Mouse (Mus musculus): Measurements from ENCODE around the gene Hgd. TPM values are rescaled to one million over a fixed set of nuclear protein-coding genes. Genes with fewer than 3 reads are reported as not detected.
A peak's percentile ranks its signal among the peaks of the same experiment; 100 is the strongest.

Hgd gene
- polyA plus RNA-seq (2014; fragmentation: Nextera tagmentation; extraction: Ambion mirVana), result 0.19 and 0.31 TPM in 2 replicates

- ATAC-seq (ENCODE audit: insufficient number of reproducible peaks, insufficient read depth, low FRiP score, low read depth), result no peak
- Histone ChIP-seq H3K9ac (ENCODE audit: low read length) (no peak within 1 kb of the TSS), H3K4me1 (ENCODE audit: control insufficient read depth in 2 of 2, insufficient read depth in 2 of 2, low read length in 2 of 2) (peaks cover 9 to 17% of the 10 kb centered on the region in 2 experiments), H3K4me3 (ENCODE audit: control insufficient read depth in 1 of 2, insufficient read depth in 1 of 2, low read depth in 1 of 2, low read length in 2 of 2) (no peak within 1 kb of the TSS), H3K36me3 (ENCODE audit: control insufficient read depth, insufficient read depth, low read length) (no peaks in the 10 kb centered on the region), H3K27me3 (ENCODE audit: control insufficient read depth, insufficient read depth, low read length) (no peaks in the 10 kb centered on the region), H3K4me2 (ENCODE audit: low read length) (no peak within 1 kb of the TSS), H3K9me3 (ENCODE audit: control insufficient read depth, low read length) (no peaks in the 10 kb centered on the region), H3K27ac (replicated peaks in 1 of 2; ENCODE audit: control insufficient read depth in 1 of 2, insufficient read depth in 1 of 2, low read depth in 2 of 2, low read length in 2 of 2) (no peak within 1 kb of the TSS; a peak in 1 of 4 replicates)
- 69% methylated on average over 4 of the region's 4 CpGs for WGBS
These were observed at the start of gene Hgd for GRCm38 (mm10) chr16:37579994-37580393. TSS of gene Hgd (plus strand) at chr16:37580153.

GRCm38 (mm10) chr16:37530170-37530569 is 49.8 kb upstream of the Hgd start:
- Histone ChIP-seq H3K4me1 (ENCODE audit: control insufficient read depth in 2 of 2, insufficient read depth in 2 of 2, low read length in 2 of 2) (peaks cover 5 to 41% of the 10 kb centered on the region in 2 experiments), H3K9ac (ENCODE audit: low read length) (no peak overlapping the region), H3K4me2 (ENCODE audit: low read length) (no peak overlapping the region), H3K4me3 (ENCODE audit: control insufficient read depth in 1 of 2, insufficient read depth in 1 of 2, low read depth in 1 of 2, low read length in 2 of 2) (no peak overlapping the region), H3K9me3 (ENCODE audit: control insufficient read depth, low read length) (no peaks in the 10 kb centered on the region), H3K36me3 (ENCODE audit: control insufficient read depth, insufficient read depth, low read length) (peaks cover 28% of the 10 kb centered on the region), H3K27ac (replicated peaks in 1 of 2; ENCODE audit: control insufficient read depth in 1 of 2, insufficient read depth in 1 of 2, low read depth in 2 of 2, low read length in 2 of 2) (no peak overlapping the region), H3K27me3 (ENCODE audit: control insufficient read depth, insufficient read depth, low read length) (no peaks in the 10 kb centered on the region)
- 90% methylated on average over 6 of the region's 6 CpGs for WGBS
- ATAC-seq (ENCODE audit: insufficient number of reproducible peaks, insufficient read depth, low FRiP score, low read depth), result no peak

GRCm38 (mm10) chr16:37532046-37532445 is 47.9 kb upstream of the Hgd start:
- 84% methylated on average over 1 of the region's 1 CpGs for WGBS

GRCm38 (mm10) chr16:37533369-37534068 is 46.4 kb upstream of the Hgd start:
- ATAC-seq (ENCODE audit: insufficient number of reproducible peaks, insufficient read depth, low FRiP score, low read depth), result no peak
- 74% methylated on average over 8 of the region's 8 CpGs for WGBS
- H3K4me3 ChIP-seq (ENCODE audit: control insufficient read depth in 1 of 2, insufficient read depth in 1 of 2, low read depth in 1 of 2, low read length in 2 of 2), result no peak overlapping the region

More at GRCm38 (mm10) chr16:37532046-37532445, 47.9 kb upstream of the Hgd start:
- H3K27me3 ChIP-seq (ENCODE audit: control insufficient read depth, insufficient read depth, low read length), result no peaks in the 10 kb centered on the region
- peaks cover 37% of the 10 kb centered on the region for H3K36me3 ChIP-seq (ENCODE audit: control insufficient read depth, insufficient read depth, low read length)
- H3K4me1 ChIP-seq (ENCODE audit: control insufficient read depth in 2 of 2, insufficient read depth in 2 of 2, low read length in 2 of 2), result peaks cover 2 to 24% of the 10 kb centered on the region in 2 experiments; a peak in 2 of 4 replicates
- H3K9me3 ChIP-seq (ENCODE audit: control insufficient read depth, low read length), result no peaks in the 10 kb centered on the region
- no peak for ATAC-seq (ENCODE audit: insufficient number of reproducible peaks, insufficient read depth, low FRiP score, low read depth)
- no peak overlapping the region for H3K9ac ChIP-seq (ENCODE audit: low read length)
- H3K27ac ChIP-seq (replicated peaks in 1 of 2; ENCODE audit: control insufficient read depth in 1 of 2, insufficient read depth in 1 of 2, low read depth in 2 of 2, low read length in 2 of 2), result no peak overlapping the region
- no peak overlapping the region for H3K4me2 ChIP-seq (ENCODE audit: low read length)
- H3K4me3 ChIP-seq (ENCODE audit: control insufficient read depth in 1 of 2, insufficient read depth in 1 of 2, low read depth in 1 of 2, low read length in 2 of 2), result no peak overlapping the region

GRCm38 (mm10) chr16:37539240-37539610 is 40.7 kb upstream of the Hgd start:
- Histone ChIP-seq H3K27me3 (ENCODE audit: control insufficient read depth, insufficient read depth, low read length) (no peaks in the 10 kb centered on the region), H3K4me2 (ENCODE audit: low read length) (peak overlapping the region; percentile 75), H3K27ac (replicated peaks in 1 of 2; ENCODE audit: control insufficient read depth in 1 of 2, insufficient read depth in 1 of 2, low read depth in 2 of 2, low read length in 2 of 2) (peak overlapping the region; percentile 69 to 89), H3K4me1 (ENCODE audit: control insufficient read depth in 2 of 2, insufficient read depth in 2 of 2, low read length in 2 of 2) (peaks cover 5 to 23% of the 10 kb centered on the region in 2 experiments), H3K4me3 (ENCODE audit: control insufficient read depth in 1 of 2, insufficient read depth in 1 of 2, low read depth in 1 of 2, low read length in 2 of 2) (peak overlapping the region; percentile 82), H3K36me3 (ENCODE audit: control insufficient read depth, insufficient read depth, low read length) (peaks cover 40% of the 10 kb centered on the region), H3K9ac (ENCODE audit: low read length) (peak overlapping the region; percentile 90), H3K9me3 (ENCODE audit: control insufficient read depth, low read length) (no peaks in the 10 kb centered on the region)
- under 1% methylated on average over 22 of the region's 22 CpGs for WGBS
- ATAC-seq (ENCODE audit: insufficient number of reproducible peaks, insufficient read depth, low FRiP score, low read depth), result peak; percentile 8; the same call in 1 of the 2 replicates

More at GRCm38 (mm10) chr16:37533369-37534068, 46.4 kb upstream of the Hgd start:
- H3K4me2 ChIP-seq (ENCODE audit: low read length), result no peak overlapping the region
- peaks cover 37% of the 10 kb centered on the region for H3K36me3 ChIP-seq (ENCODE audit: control insufficient read depth, insufficient read depth, low read length)
- peaks cover 2 to 25% of the 10 kb centered on the region in 2 experiments; a peak in 2 of 4 replicates for H3K4me1 ChIP-seq (ENCODE audit: control insufficient read depth in 2 of 2, insufficient read depth in 2 of 2, low read length in 2 of 2)
- no peak overlapping the region for H3K27ac ChIP-seq (replicated peaks in 1 of 2; ENCODE audit: control insufficient read depth in 1 of 2, insufficient read depth in 1 of 2, low read depth in 2 of 2, low read length in 2 of 2)
- H3K9me3 ChIP-seq (ENCODE audit: control insufficient read depth, low read length), result no peaks in the 10 kb centered on the region
- no peak overlapping the region for H3K9ac ChIP-seq (ENCODE audit: low read length)
- H3K27me3 ChIP-seq (ENCODE audit: control insufficient read depth, insufficient read depth, low read length), result no peaks in the 10 kb centered on the region

- H3K4me3 ChIP-seq (ENCODE audit: control insufficient read depth in 1 of 2, insufficient read depth in 1 of 2, low read depth in 1 of 2, low read length in 2 of 2), result peak within 1 kb of the TSS; percentile 82
- peak within 1 kb of the TSS; percentile 89 to 94 for H3K27ac ChIP-seq (replicated peaks in 1 of 2; ENCODE audit: control insufficient read depth in 1 of 2, insufficient read depth in 1 of 2, low read depth in 2 of 2, low read length in 2 of 2)
- no peaks in the 10 kb centered on the region for H3K27me3 ChIP-seq (ENCODE audit: control insufficient read depth, insufficient read depth, low read length)
- peak; percentile 98 for ATAC-seq (ENCODE audit: insufficient number of reproducible peaks, insufficient read depth, low FRiP score, low read depth)
- H3K9ac ChIP-seq (ENCODE audit: low read length), result peak within 1 kb of the TSS; percentile 90
- no peaks in the 10 kb centered on the region for H3K9me3 ChIP-seq (ENCODE audit: control insufficient read depth, low read length)
- peaks cover 41% of the 10 kb centered on the region for H3K36me3 ChIP-seq (ENCODE audit: control insufficient read depth, insufficient read depth, low read length)
- peak within 1 kb of the TSS; percentile 75 for H3K4me2 ChIP-seq (ENCODE audit: low read length)
- H3K4me1 ChIP-seq (ENCODE audit: control insufficient read depth in 2 of 2, insufficient read depth in 2 of 2, low read length in 2 of 2), result peaks cover 5 to 22% of the 10 kb centered on the region in 2 experiments
- WGBS, result 2% methylated on average over 41 of the region's 41 CpGs
These were observed 40.1 kb upstream of the Hgd start, which contains the start of the genes Gtf2e1 and Rabl3 for GRCm38 (mm10) chr16:37539611-37540580. TSS of gene Gtf2e1 (minus strand) at chr16:37539789. TSS of gene Rabl3 (plus strand) at chr16:37539885.

GRCm38 (mm10) chr16:37540776-37541175 is 39.2 kb upstream of the Hgd start:
- ATAC-seq (ENCODE audit: insufficient number of reproducible peaks, insufficient read depth, low FRiP score, low read depth), result no peak
- Histone ChIP-seq H3K9ac (ENCODE audit: low read length) (peak overlapping the region; percentile 90; the same call in 1 of the 2 replicates), H3K4me1 (ENCODE audit: control insufficient read depth in 2 of 2, insufficient read depth in 2 of 2, low read length in 2 of 2) (peaks cover 5 to 22% of the 10 kb centered on the region in 2 experiments), H3K27me3 (ENCODE audit: control insufficient read depth, insufficient read depth, low read length) (no peaks in the 10 kb centered on the region), H3K27ac (replicated peaks in 1 of 2; ENCODE audit: control insufficient read depth in 1 of 2, insufficient read depth in 1 of 2, low read depth in 2 of 2, low read length in 2 of 2) (peak overlapping the region in 1 of 2 experiments; percentile 89; a peak in 3 of 4 replicates), H3K4me2 (ENCODE audit: low read length) (peak overlapping the region; percentile 72), H3K9me3 (ENCODE audit: control insufficient read depth, low read length) (no peaks in the 10 kb centered on the region), H3K36me3 (ENCODE audit: control insufficient read depth, insufficient read depth, low read length) (peaks cover 36% of the 10 kb centered on the region), H3K4me3 (ENCODE audit: control insufficient read depth in 1 of 2, insufficient read depth in 1 of 2, low read depth in 1 of 2, low read length in 2 of 2) (peak overlapping the region in 1 of 2 experiments; percentile 82; a peak in 2 of 4 replicates)
- 54% methylated on average over 6 of the region's 6 CpGs for WGBS

Measured in heart, embryonic 14.5 days (tissue).